Mouse (Mus musculus) B cell, adult 62 days (primary cell): ENCODE results near the gene Ccng1. TPM values are rescaled to one million over a fixed set of nuclear protein-coding genes. Genes with fewer than 3 reads are reported as not detected.

Source experiments
- total RNA-seq: library from RNA; stranded (reverse); gene quantifications from 4 replicates; pipeline ENCODE4 v1.2.4, GENCODE M21; 2023

The Ccng1 gene
- total RNA-seq = 28.3 to 31.3 TPM (median 30.5 TPM) in 4 replicates

DNA sequence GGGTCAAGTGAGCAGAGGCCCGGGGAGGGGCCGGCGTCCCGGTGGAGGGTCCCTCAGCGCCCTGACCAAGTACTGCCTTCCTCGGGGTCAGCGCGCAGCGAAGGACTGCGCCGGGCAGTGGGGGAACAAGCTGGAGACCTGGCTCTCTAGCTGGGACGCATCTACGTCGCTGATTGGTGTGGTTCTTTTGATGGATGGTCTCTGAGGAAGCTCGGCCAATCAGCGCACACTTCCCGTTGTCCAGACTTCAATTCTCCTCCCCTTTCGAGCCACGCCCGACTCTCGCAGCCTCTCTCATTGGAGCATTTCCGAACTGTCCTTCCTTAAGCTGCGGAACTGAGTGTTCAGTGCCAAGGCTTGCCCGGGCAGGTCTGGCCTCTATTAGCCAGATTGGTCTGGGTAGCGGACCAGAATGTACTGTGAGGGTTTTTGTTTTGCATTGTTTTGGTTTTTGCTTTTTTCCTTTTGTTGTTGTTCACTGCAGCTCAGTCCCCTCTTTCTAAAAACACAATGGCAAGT is at the start of gene Ccng1:
Ccng1 (minus strand) TSS at position 203 of the 519 bp plus-strand sequence.

DNA sequence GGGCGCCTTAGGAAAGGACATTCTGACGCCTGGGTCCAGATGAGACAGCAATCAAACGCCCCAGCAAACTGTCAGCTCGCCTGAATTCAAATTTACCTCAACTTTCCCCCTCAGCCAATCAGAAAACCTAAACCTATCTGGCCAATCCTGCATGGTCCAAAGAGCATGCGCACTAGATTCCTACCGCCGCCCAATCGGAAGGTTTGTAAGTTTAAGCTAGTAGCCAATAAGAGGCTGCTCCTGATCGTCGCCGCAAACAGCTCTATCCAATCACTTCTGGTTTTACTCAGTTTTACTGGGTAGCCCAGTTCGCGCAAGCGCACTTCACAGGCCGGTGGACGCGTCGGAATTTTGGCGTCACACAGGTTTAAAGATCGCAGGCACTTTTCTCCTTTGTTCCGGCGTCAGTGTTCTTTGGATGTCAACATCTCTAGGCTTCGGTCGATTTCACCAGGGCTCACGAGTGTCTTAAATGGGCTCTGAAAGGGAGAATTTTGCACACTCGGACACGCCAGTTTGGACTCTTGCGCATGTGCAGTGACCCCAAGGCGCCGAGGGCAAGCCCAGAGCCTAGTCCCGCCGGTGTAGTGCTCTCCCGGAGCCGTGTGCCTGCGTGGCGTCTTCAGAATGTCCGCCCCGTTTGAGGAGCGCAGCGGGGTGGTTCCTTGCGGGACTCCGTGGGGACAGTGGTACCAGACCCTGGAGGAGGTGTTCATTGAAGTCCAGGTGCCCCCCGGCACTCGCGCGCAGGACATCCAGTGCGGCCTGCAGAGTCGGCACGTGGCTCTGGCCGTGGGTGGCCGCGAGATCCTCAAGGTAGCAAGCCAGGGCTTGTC is 21.6 kb downstream of the Ccng1 start, which contains the start of the genes Hmmr and Nudcd2:
Hmmr (minus strand) TSS at position 84 of the 836 bp plus-strand sequence.
Nudcd2 (plus strand) TSS at position 329 of the 836 bp plus-strand sequence.

Other genes starting within 250 kb of the Ccng1 start
- 84.5 to 89.8 TPM (median 86.8 TPM) in 4 replicates for gene Mat2b, start 60.1 kb downstream of the Ccng1 start, total RNA-seq
- 0.33 to 1.4 TPM (median 0.43 TPM) in 4 replicates for gene Hmmr, start 21.9 kb downstream of the Ccng1 start, total RNA-seq
- gene Nudcd2, start 21.6 kb downstream of the Ccng1 start, total RNA-seq = 10.4 to 16.3 TPM (median 12.2 TPM) in 4 replicates